ENCODE assay signal across 8 mouse cellular contexts in genomic region chr17:50510741-50511140, GRCm38 (mm10). TPM values are rescaled to one million over a fixed set of nuclear protein-coding genes. Genes with fewer than 3 reads are reported as not detected.
DNase-seq lines count a peak whose midpoint lies in the region; ATAC-seq and TF ChIP-seq lines count a peak whose summit lies in the region.

No protein-coding gene starts in this region.

- no peaks in the 10 kb centered on the region for H3K9me3 ChIP-seq in lung, embryonic 16.5 days (ENCODE audit: control insufficient read depth, low read length)
- H3K9me3 ChIP-seq in forebrain, embryonic 12.5 days: no peaks in the 10 kb centered on the region
- H3K9me3 ChIP-seq in liver, embryonic 11.5 days (ENCODE audit: control insufficient read depth, low read length): no peaks in the 10 kb centered on the region

- no peak overlapping the region for H3K27ac ChIP-seq in lung, embryonic 16.5 days (ENCODE audit: low read length)
- no peak overlapping the region for H3K27ac ChIP-seq in forebrain, embryonic 12.5 days
- H3K27ac ChIP-seq in liver, embryonic 11.5 days (ENCODE audit: low read depth, low read length): no peak overlapping the region
- H3K27ac ChIP-seq in small intestine, adult 2 months (ENCODE audit: insufficient read depth, low read depth, low read length): 0 out of 2 replicates have a peak overlapping the region, but pooled peaks have one; percentile 9

- WGBS in lung, embryonic 16.5 days: 40% methylated on average over 1 of the region's 1 CpGs
- 79% methylated on average over 1 of the region's 1 CpGs for WGBS in forebrain, embryonic 12.5 days
- WGBS in liver, embryonic 11.5 days: 57% methylated on average over 1 of the region's 1 CpGs
- WGBS in small intestine, adult 2 months: 10% methylated on average over 1 of the region's 1 CpGs

- ATAC-seq in lung, embryonic 16.5 days (ENCODE audit: low read depth): no peak
- no peak for ATAC-seq in forebrain, embryonic 12.5 days (ENCODE audit: low FRiP score)
- ATAC-seq in liver, embryonic 11.5 days (replicated peaks; ENCODE audit: low FRiP score): peak; percentile 50

- TF ChIP-seq POLR2A in small intestine, adult 2 months (IDR thresholded peaks at IDR 0.05; ENCODE audit: low read depth, low read length): no peak

- no peaks in the 10 kb centered on the region for H3K36me3 ChIP-seq in lung, embryonic 16.5 days (ENCODE audit: control insufficient read depth, insufficient read depth, low read length)
- H3K36me3 ChIP-seq in forebrain, embryonic 12.5 days (replicated peaks): no peaks in the 10 kb centered on the region
- H3K36me3 ChIP-seq in liver, embryonic 11.5 days (ENCODE audit: control insufficient read depth, insufficient read depth, low read length): no peaks in the 10 kb centered on the region
- H3K36me3 ChIP-seq in small intestine, adult 2 months (ENCODE audit: control insufficient read depth, insufficient read depth, low read length): no peaks in the 10 kb centered on the region

- TF ChIP-seq CTCF in small intestine, adult 2 months (IDR thresholded peaks at IDR 0.05; ENCODE audit: extremely low read depth, insufficient read length, insufficient replicate concordance, low read depth, low read length): no peak

- H3K9ac ChIP-seq in lung, embryonic 16.5 days (ENCODE audit: low read length): no peak overlapping the region
- peak overlapping the region; percentile 89 for H3K9ac ChIP-seq in forebrain, embryonic 12.5 days
- H3K9ac ChIP-seq in liver, embryonic 11.5 days (ENCODE audit: low read depth, low read length): no peak overlapping the region

- H3K4me1 ChIP-seq in lung, embryonic 16.5 days (replicated peaks; ENCODE audit: control insufficient read depth, insufficient read depth, low read length): peaks cover 10% of the 10 kb centered on the region; the same call in 1 of the 2 replicates
- peaks cover 26% of the 10 kb centered on the region for H3K4me1 ChIP-seq in forebrain, embryonic 12.5 days
- peaks cover 14% of the 10 kb centered on the region for H3K4me1 ChIP-seq in liver, embryonic 11.5 days (replicated peaks; ENCODE audit: control insufficient read depth, insufficient read depth, low read length)
- H3K4me1 ChIP-seq in small intestine, adult 2 months (ENCODE audit: control insufficient read depth, insufficient read depth, insufficient read length, low read length): peaks cover 22% of the 10 kb centered on the region

- no peak overlapping the region for H3K4me3 ChIP-seq in lung, embryonic 16.5 days (ENCODE audit: low read length)
- peak overlapping the region; percentile 91 for H3K4me3 ChIP-seq in forebrain, embryonic 12.5 days (replicated peaks)
- H3K4me3 ChIP-seq in liver, embryonic 11.5 days (ENCODE audit: low read depth, low read length): peak overlapping the region; percentile 88
- no peak overlapping the region for H3K4me3 ChIP-seq in small intestine, adult 2 months (ENCODE audit: low read depth, low read length)

- DNase-seq in lung, postnatal 4 days: no peak
- DNase-seq in liver, embryonic 11.5 days (ENCODE audit: low spot score): no peak
- DNase-seq in urinary bladder, postnatal 4 days (ENCODE audit: low spot score in 2 of 2): no peak
- DNase-seq in cerebellum, adult 11 months: no peak
- no peak for DNase-seq in urinary bladder, postnatal 10 days (ENCODE audit: low spot score)

- H3K27me3 ChIP-seq in lung, embryonic 16.5 days (ENCODE audit: control insufficient read depth, insufficient read depth, low read depth, low read length): no peaks in the 10 kb centered on the region
- peaks cover 7% of the 10 kb centered on the region; the same call in 1 of the 2 replicates for H3K27me3 ChIP-seq in forebrain, embryonic 12.5 days
- peaks cover 3% of the 10 kb centered on the region; the same call in 1 of the 2 replicates for H3K27me3 ChIP-seq in liver, embryonic 11.5 days (replicated peaks; ENCODE audit: control insufficient read depth, insufficient read depth, low read length)
- no peaks in the 10 kb centered on the region for H3K27me3 ChIP-seq in small intestine, adult 2 months (ENCODE audit: control insufficient read depth, insufficient read depth, low read length)

- peak overlapping the region; percentile 65; the same call in 1 of the 2 replicates for H3K4me2 ChIP-seq in lung, embryonic 16.5 days (ENCODE audit: low read depth, low read length)
- peak overlapping the region; percentile 75 for H3K4me2 ChIP-seq in forebrain, embryonic 12.5 days
- peak overlapping the region; percentile 90 for H3K4me2 ChIP-seq in liver, embryonic 11.5 days

RNA-seq across cellular contexts. Expression of gene Plcl2, which starts 1.5 kb away (rescaled TPM):
- polyA plus RNA-seq in lung, embryonic 16.5 days (2015; fragmentation: Nextera tagmentation; extraction: Ambion mirVana): 2.4 and 2.7 TPM in 2 replicates
- polyA plus RNA-seq in forebrain, embryonic 12.5 days (2016; fragmentation: Nextera tagmentation; extraction: Ambion mirVana): 8.3 and 9.4 TPM in 2 replicates
- 3.2 and 3.4 TPM in 2 replicates for polyA plus RNA-seq in liver, embryonic 11.5 days (2014; fragmentation: Nextera tagmentation; extraction: Ambion mirVana)
- polyA plus RNA-seq in small intestine, adult 2 months (2012; rRNA removed): 2.6 and 6.7 TPM in 2 replicates

Comparison
In these comparisons a context has a peak if more than half of its experiments do, and no peak if none do; other contexts are left out.
1. H3K4me3 ChIP-seq: peak in forebrain, embryonic 12.5 days (single experiment) and liver, embryonic 11.5 days (single experiment); none in lung, embryonic 16.5 days (single experiment) and small intestine, adult 2 months (single experiment).
2. Peak in every context shown above with its lines, with median percentiles within 50 percentile points of each other: H3K4me2 ChIP-seq.